Mouse (Mus musculus): ENCODE measurements around the gene Golph3l.
"Not testable (repeated sequence)": the region's sequence is repeated elsewhere in the genome, so short reads cannot be mapped to it uniquely, and the experiment has no call there.

Golph3l gene

GRCm38 (mm10) chr3:95654371-95654770 is 65.6 kb downstream of the Golph3l start:
- not testable (repeated sequence) for DNase-seq (ENCODE audit: low read depth in 1 of 2, low spot score in 2 of 2)

GRCm38 (mm10) chr3:95655437-95655836 is 66.7 kb downstream of the Golph3l start:
- DNase-seq (ENCODE audit: low read depth in 1 of 2, low spot score in 2 of 2) = no peak

GRCm38 (mm10) chr3:95657108-95657507 is 68.4 kb downstream of the Golph3l start:
- no peak for DNase-seq (ENCODE audit: low read depth in 1 of 2, low spot score in 2 of 2)

- no peak for DNase-seq (ENCODE audit: low read depth in 1 of 2, low spot score in 2 of 2)
These were observed 69.0 kb downstream of the Golph3l start for GRCm38 (mm10) chr3:95657711-95658110.

- DNase-seq (ENCODE audit: low read depth in 1 of 2, low spot score in 2 of 2) = peak; percentile 91 to 94
These were observed 69.6 kb downstream of the Golph3l start, which contains the start of gene Mcl1 for GRCm38 (mm10) chr3:95658236-95658867. Gene Mcl1, plus strand, starts transcription at chr3:95658788.

- DNase-seq (ENCODE audit: low read depth in 1 of 2, low spot score in 2 of 2) = peak in 1 of 2 experiments; percentile 57
These were observed 70.4 kb downstream of the Golph3l start for GRCm38 (mm10) chr3:95658868-95659712.

- DNase-seq (ENCODE audit: low read depth in 1 of 2, low spot score in 2 of 2) = no peak
These were observed 71.2 kb downstream of the Golph3l start for GRCm38 (mm10) chr3:95659948-95660347.

GRCm38 (mm10) chr3:95660788-95661478 is 72.2 kb downstream of the Golph3l start:
- no peak for DNase-seq (ENCODE audit: low read depth in 1 of 2, low spot score in 2 of 2)

GRCm38 (mm10) chr3:95661945-95662715 is 73.4 kb downstream of the Golph3l start:
- DNase-seq (ENCODE audit: low read depth in 1 of 2, low spot score in 2 of 2) = no peak

- no peak for DNase-seq (ENCODE audit: low read depth in 1 of 2, low spot score in 2 of 2)
These were observed 74.2 kb downstream of the Golph3l start for GRCm38 (mm10) chr3:95662724-95663449.

- DNase-seq (ENCODE audit: low read depth in 1 of 2, low spot score in 2 of 2) = no peak
These were observed 74.8 kb downstream of the Golph3l start for GRCm38 (mm10) chr3:95663486-95663885.

GRCm38 (mm10) chr3:95663969-95664608 is 75.4 kb downstream of the Golph3l start:
- no peak for DNase-seq (ENCODE audit: low read depth in 1 of 2, low spot score in 2 of 2)

GRCm38 (mm10) chr3:95664940-95665352 is 76.2 kb downstream of the Golph3l start:
- DNase-seq (ENCODE audit: low read depth in 1 of 2, low spot score in 2 of 2) = no peak

GRCm38 (mm10) chr3:95666124-95666844 is 77.5 kb downstream of the Golph3l start:
- DNase-seq (ENCODE audit: low read depth in 1 of 2, low spot score in 2 of 2) = no peak

GRCm38 (mm10) chr3:95667521-95667920 is 78.8 kb downstream of the Golph3l start:
- no peak for DNase-seq (ENCODE audit: low read depth in 1 of 2, low spot score in 2 of 2)

GRCm38 (mm10) chr3:95668026-95668425 is 79.3 kb downstream of the Golph3l start:
- DNase-seq (ENCODE audit: low read depth in 1 of 2, low spot score in 2 of 2) = no peak

All from monocyte, adult 2 months (primary cell).